Mouse (Mus musculus): ENCODE measurements around the gene Mest. TPM values are rescaled to one million over a fixed set of nuclear protein-coding genes. Genes with fewer than 3 reads are reported as not detected.

The Mest gene
- polyA plus RNA-seq, 1 experiment: 7.6 TPM

- Histone ChIP-seq H3K36me3 (ENCODE audit: control insufficient read depth, insufficient read depth, low read length) (no peaks in the 10 kb centered on the region), H3K4me3 (ENCODE audit: extremely low read depth, insufficient read depth, insufficient read length) (peak overlapping the region; percentile 48; the same call in 1 of the 2 replicates), H3K27ac (ENCODE audit: insufficient read depth, low read length) (no peak overlapping the region), H3K4me1 (ENCODE audit: control insufficient read depth, insufficient read depth, insufficient read length) (peaks cover 2% of the 10 kb centered on the region; the same call in 1 of the 2 replicates), H3K27me3 (ENCODE audit: control insufficient read depth, insufficient read depth, low read length) (peaks cover 4% of the 10 kb centered on the region; the same call in 1 of the 2 replicates)
- 55% methylated on average over 66 of the region's 66 CpGs for WGBS
- DNase-seq (ENCODE audit: low read depth in 1 of 2, low spot score in 2 of 2): peak in 1 of 2 experiments; percentile 18
- no peak for TF ChIP-seq CTCF (IDR thresholded peaks at IDR 0.05; ENCODE audit: extremely low read depth, insufficient read depth, insufficient read length, insufficient replicate concordance)
- TF ChIP-seq POLR2A (IDR thresholded peaks at IDR 0.05; ENCODE audit: low read depth, low read length): no peak
Measured at GRCm38 (mm10) chr6:30737548-30738463, 14.5 kb downstream of the Mest start.

DNA sequence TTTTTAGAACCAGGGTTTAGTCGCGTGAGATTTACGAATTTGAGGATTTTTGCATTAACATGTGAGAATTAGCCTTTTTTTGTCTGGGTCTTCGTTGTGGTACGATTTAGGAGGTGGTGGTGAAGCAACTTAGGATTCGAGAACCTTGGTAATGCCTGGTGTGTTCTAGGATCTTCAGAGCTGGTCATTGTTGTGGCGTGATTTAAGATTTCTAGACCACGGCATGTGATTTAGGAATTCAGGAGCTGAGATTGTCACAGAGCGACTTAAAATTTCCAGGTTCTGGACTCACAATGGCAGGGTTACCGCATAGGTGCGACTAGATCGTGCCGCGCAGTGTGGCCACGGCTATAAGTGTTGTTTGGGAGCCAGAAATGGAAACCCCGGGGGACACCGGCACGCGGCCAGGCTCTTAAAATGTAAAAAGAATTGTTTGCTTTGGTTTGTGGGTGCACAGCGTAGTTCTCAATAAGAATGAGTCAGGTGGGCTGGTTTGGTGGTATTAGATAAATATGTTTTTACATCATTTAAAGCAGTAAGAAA, 15.2 kb downstream of the Mest start:
- no peak for DNase-seq (ENCODE audit: low read depth in 1 of 2, low spot score in 2 of 2)
- H3K27ac ChIP-seq (ENCODE audit: insufficient read depth, low read length): no peak overlapping the region
- H3K4me1 ChIP-seq (ENCODE audit: control insufficient read depth, insufficient read depth, insufficient read length): peaks cover 2% of the 10 kb centered on the region; the same call in 1 of the 2 replicates
- peaks cover 4% of the 10 kb centered on the region; the same call in 1 of the 2 replicates for H3K27me3 ChIP-seq (ENCODE audit: control insufficient read depth, insufficient read depth, low read length)
- WGBS: 43% methylated on average over 20 of the region's 20 CpGs
- H3K4me3 ChIP-seq (ENCODE audit: extremely low read depth, insufficient read depth, insufficient read length): no peak overlapping the region
- H3K36me3 ChIP-seq (ENCODE audit: control insufficient read depth, insufficient read depth, low read length): no peaks in the 10 kb centered on the region
- TF ChIP-seq CTCF (IDR thresholded peaks at IDR 0.05; ENCODE audit: extremely low read depth, insufficient read depth, insufficient read length, insufficient replicate concordance) (no peak), POLR2A (IDR thresholded peaks at IDR 0.05; ENCODE audit: low read depth, low read length) (no peak)

GRCm38 (mm10) chr6:30739177-30739747, 15.9 kb downstream of the Mest start:
- Histone ChIP-seq H3K27me3 (ENCODE audit: control insufficient read depth, insufficient read depth, low read length) (peaks cover 4% of the 10 kb centered on the region; the same call in 1 of the 2 replicates), H3K27ac (ENCODE audit: insufficient read depth, low read length) (no peak overlapping the region), H3K36me3 (ENCODE audit: control insufficient read depth, insufficient read depth, low read length) (no peaks in the 10 kb centered on the region), H3K4me3 (ENCODE audit: extremely low read depth, insufficient read depth, insufficient read length) (no peak overlapping the region), H3K4me1 (ENCODE audit: control insufficient read depth, insufficient read depth, insufficient read length) (peaks cover 2% of the 10 kb centered on the region; the same call in 1 of the 2 replicates)
- DNase-seq (ENCODE audit: low read depth in 1 of 2, low spot score in 2 of 2): no peak
- 39% methylated on average over 10 of the region's 10 CpGs for WGBS
- TF ChIP-seq POLR2A (IDR thresholded peaks at IDR 0.05; ENCODE audit: low read depth, low read length): no peak
- TF ChIP-seq CTCF (IDR thresholded peaks at IDR 0.05; ENCODE audit: extremely low read depth, insufficient read depth, insufficient read length, insufficient replicate concordance): no peak

DNA sequence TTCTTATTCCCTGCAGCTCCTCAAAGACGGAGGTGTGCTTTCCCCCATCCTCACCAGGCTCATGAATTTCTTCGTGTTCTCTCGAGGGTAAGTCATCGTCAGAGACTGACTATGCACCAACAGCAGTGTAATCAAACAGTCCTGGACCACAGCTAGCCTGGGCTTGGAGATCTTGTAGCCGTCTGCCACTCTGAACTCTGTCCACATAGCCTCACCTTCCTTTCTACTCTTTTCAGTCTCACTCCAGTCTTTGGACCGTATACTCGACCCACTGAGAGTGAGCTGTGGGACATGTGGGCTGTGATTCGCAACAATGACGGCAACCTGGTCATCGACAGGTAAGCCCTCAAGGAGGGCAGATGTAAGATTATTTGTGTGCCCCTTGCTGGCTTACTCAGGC, 21.5 kb downstream of the Mest start:
- WGBS: 90% methylated on average over 10 of the region's 10 CpGs
- H3K36me3 ChIP-seq (ENCODE audit: control insufficient read depth, insufficient read depth, low read length): peaks cover 17% of the 10 kb centered on the region

GRCm38 (mm10) chr6:30745591-30745990, 22.2 kb downstream of the Mest start:
- no peak for TF ChIP-seq CTCF (IDR thresholded peaks at IDR 0.05; ENCODE audit: extremely low read depth, insufficient read depth, insufficient read length, insufficient replicate concordance)
- no peak for TF ChIP-seq POLR2A (IDR thresholded peaks at IDR 0.05; ENCODE audit: low read depth, low read length)
- Histone ChIP-seq H3K36me3 (ENCODE audit: control insufficient read depth, insufficient read depth, low read length) (peaks cover 21% of the 10 kb centered on the region), H3K27me3 (ENCODE audit: control insufficient read depth, insufficient read depth, low read length) (no peaks in the 10 kb centered on the region), H3K4me3 (ENCODE audit: extremely low read depth, insufficient read depth, insufficient read length) (no peak overlapping the region), H3K27ac (ENCODE audit: insufficient read depth, low read length) (no peak overlapping the region), H3K4me1 (ENCODE audit: control insufficient read depth, insufficient read depth, insufficient read length) (no peaks in the 10 kb centered on the region)
- DNase-seq (ENCODE audit: low read depth in 1 of 2, low spot score in 2 of 2): no peak
- WGBS: 91% methylated on average over 7 of the region's 7 CpGs

More for the DNA sequence above, 21.5 kb downstream of the Mest start:
- no peak overlapping the region for H3K27ac ChIP-seq (ENCODE audit: insufficient read depth, low read length)
- H3K27me3 ChIP-seq (ENCODE audit: control insufficient read depth, insufficient read depth, low read length): no peaks in the 10 kb centered on the region
- H3K4me1 ChIP-seq (ENCODE audit: control insufficient read depth, insufficient read depth, insufficient read length): no peaks in the 10 kb centered on the region
- DNase-seq (ENCODE audit: low read depth in 1 of 2, low spot score in 2 of 2): no peak
- H3K4me3 ChIP-seq (ENCODE audit: extremely low read depth, insufficient read depth, insufficient read length): no peak overlapping the region
- TF ChIP-seq CTCF (IDR thresholded peaks at IDR 0.05; ENCODE audit: extremely low read depth, insufficient read depth, insufficient read length, insufficient replicate concordance) (no peak), POLR2A (IDR thresholded peaks at IDR 0.05; ENCODE audit: low read depth, low read length) (no peak)

DNA sequence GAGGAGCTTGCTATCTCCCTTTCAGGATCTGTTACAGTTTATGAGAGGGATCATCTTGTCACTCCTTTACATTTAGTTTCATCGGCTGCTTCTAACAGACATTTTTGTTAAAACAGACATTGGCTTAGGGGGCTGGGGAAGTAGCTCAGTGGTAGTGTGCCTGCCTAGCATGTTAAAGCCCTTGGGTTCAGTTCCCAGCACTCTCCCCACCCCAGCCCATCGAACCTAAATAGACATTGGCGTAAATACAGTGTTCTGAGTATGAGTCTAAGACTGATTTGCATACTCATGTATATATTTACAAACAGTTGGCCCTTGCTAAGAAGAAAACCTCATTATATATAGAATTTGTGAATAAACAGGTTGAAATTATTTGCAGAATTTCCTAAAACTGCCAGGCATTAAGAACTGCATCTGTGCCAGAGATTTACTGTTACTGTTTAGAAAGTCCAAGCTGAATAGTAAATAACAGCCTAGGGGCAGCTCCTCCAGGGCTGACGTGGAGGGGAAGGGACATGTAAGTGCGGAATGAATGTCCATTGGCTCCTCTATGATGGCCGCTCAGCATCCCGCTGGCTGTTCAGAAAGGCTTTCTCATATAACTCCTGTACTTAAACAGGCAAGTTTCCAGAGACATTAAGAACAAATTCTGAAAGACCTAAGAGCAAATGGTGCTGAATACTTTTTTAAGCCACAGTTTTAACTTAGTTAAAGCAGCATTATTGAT, 24.4 kb downstream of the Mest start:
- no peaks in the 10 kb centered on the region for H3K27me3 ChIP-seq (ENCODE audit: control insufficient read depth, insufficient read depth, low read length)
- peaks cover 21% of the 10 kb centered on the region for H3K36me3 ChIP-seq (ENCODE audit: control insufficient read depth, insufficient read depth, low read length)
- H3K4me3 ChIP-seq (ENCODE audit: extremely low read depth, insufficient read depth, insufficient read length): no peak overlapping the region
- DNase-seq (ENCODE audit: low read depth in 1 of 2, low spot score in 2 of 2): no peak
- 93% methylated on average over 7 of the region's 7 CpGs for WGBS
- TF ChIP-seq CTCF (IDR thresholded peaks at IDR 0.05; ENCODE audit: extremely low read depth, insufficient read depth, insufficient read length, insufficient replicate concordance) (no peak), POLR2A (IDR thresholded peaks at IDR 0.05; ENCODE audit: low read depth, low read length) (no peak)
- no peaks in the 10 kb centered on the region for H3K4me1 ChIP-seq (ENCODE audit: control insufficient read depth, insufficient read depth, insufficient read length)
- no peak overlapping the region for H3K27ac ChIP-seq (ENCODE audit: insufficient read depth, low read length)
